Mouse (Mus musculus): ENCODE data around the gene Tcap. TPM values are rescaled to one million over a fixed set of nuclear protein-coding genes. Genes with fewer than 3 reads are reported as not detected.

Gene Tcap
- 1,000 to 10,000 TPM; 3,864 to 4,194 TPM for total RNA-seq (2021)
- long read RNA-seq, experiment 1, transcript Tcap-201 (2 exons, 948 nt), result major isoform, 5,704 of 5,963 reads
- long read RNA-seq, experiment 1, partial matches to known transcripts, result 0 of 5,963 reads
- long read RNA-seq, experiment 1, other reads (novel, unspliced or antisense), result 259 of 5,963 reads
- long read RNA-seq, experiment 2, transcript Tcap-201 (2 exons, 948 nt), result major isoform, 5,481 of 5,796 reads
- long read RNA-seq, experiment 2, partial matches to known transcripts, result 0 of 5,796 reads
- long read RNA-seq, experiment 2, other reads (novel, unspliced or antisense), result 315 of 5,796 reads

DNA sequence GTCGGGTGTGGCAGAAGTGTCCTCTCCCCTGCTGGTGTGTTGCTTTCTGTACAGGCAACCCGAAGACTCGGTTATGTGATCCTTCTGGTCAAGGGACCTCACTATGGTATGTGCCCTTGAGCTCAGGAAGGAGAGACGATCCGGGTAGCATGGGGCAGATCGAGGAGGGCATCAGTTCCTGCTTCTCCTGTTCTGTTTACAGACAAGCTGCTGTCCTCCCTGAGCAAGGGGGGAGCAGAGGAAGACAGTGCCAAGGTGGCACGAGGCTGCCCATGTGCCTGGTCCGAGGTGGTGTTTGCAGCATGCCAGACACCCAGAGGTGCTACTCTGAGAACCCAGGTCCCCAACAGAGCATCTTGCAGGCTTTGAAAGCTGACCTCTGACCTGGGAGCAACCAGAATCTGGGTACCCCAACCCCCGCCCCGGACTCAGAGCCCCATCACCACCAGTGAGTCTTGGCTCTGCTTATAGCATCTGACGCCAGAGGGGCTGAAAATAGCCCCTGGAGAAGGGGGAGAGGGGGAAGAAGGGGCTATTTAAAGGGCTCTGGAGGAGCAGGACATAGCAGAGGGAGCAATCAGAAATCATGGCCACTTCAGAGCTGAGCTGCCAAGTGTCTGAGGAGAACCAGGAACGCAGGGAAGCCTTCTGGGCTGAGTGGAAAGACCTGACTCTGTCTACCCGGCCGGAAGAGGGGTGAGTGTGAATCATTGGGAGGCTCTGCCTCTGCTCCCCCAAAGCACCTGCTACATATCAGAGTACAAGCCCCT, at the start of gene Tcap:
Gene Tcap (plus strand): TSS at position 551 of the 770 bp plus-strand sequence.
- DNase-seq (ENCODE audit: low spot score), result peak; percentile 87

DNA sequence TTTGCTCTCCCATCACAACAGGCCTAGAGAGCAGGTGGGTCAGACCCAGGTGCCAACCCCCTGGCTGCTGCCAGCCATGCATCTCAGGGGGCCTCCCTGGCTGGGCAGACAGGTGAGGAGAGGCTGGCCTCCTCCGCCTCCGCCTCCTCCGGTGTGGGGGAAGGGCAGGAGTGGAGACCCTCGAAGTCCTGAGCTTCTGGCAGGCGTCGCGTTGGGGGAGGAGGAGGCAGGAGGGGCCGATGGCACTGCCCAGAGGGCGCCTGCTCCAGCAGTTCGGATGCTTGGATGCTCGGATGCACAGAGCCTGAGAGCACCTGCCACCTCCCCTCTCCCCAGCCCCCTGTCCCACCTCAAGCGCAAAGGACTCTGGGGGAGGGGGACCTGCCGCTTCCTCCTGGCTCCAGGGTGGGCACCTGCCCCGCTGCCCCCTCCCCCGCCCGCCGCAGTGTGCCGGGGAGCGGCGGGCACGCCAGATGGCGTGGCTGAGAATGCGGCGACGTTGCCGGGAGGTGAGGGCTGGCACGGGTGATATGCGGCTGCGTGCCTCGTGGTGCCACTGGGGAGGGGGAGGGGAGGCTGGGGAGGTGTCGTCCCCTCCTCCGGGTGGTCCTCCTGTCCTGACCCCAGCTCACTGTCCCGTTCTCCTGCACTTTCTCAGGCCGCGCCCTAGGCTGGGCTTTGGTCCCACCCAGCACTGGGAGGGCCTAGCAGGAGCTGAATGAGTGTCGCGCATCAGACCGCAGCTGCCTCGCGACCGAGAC, 49.5 kb upstream of the Tcap start:
- DNase-seq (ENCODE audit: low spot score), result no peak

DNA sequence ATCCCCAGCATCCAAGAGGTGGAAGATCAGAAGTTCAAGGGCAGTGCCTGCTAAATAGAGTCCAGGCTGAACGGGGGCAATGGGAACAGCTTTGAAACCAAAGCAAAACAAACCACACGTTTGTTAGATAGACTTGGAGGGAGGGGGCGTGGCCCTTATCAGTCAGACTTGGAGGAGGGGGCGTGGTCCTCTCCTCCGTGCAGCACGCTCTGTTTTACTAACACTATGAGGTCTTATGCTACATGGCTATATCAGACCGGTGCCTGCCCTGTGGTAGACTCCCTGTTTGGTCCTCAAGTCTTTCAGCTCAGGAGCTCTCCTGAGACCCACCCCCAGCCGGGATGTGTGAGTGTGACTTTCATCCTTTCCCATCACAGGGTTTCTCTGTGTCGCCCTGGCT, 48.4 kb upstream of the Tcap start:
- no peak for DNase-seq (ENCODE audit: low spot score)

DNA sequence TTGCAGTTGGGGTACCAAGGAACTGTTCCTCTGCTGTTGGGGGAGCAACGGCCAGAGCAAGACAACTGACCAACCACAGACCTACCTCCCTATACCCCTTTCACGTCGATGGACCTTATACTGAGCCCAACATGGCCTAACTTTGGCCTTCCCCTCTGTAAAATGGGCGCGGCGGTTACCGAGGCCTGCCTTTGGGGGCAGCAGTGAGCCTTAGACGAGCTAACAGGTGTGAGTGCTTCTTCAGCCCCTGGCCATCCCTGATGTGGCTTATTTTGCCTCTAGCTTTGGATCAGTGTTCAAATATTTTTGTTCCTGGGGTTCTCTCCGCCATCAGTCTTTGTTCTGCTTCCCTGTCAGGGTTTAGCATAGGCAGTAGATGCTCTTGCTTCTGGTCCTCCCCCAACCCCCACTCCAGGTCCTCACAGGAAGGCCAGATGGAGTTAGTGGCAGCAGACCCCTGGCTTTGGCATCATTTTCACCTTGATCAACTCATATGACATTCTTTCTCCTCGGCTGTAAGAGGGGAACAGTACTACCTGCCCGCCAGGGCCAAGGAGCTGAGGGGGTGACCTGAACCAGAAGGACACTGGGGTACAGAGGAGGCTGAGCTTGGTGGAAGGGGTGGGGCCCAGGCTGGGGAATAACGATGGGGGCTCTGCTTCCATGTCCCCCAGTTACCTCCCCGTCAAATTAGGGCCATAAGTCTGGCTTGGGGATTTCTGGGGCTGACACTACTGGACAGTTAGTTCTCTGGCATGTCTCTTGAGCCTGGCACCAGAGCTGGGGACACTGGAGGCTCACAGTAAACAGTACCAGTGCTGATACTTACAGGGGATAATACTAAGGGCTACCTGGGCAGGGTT, 47.1 kb upstream of the Tcap start:
- no peak for DNase-seq (ENCODE audit: low spot score)

DNA sequence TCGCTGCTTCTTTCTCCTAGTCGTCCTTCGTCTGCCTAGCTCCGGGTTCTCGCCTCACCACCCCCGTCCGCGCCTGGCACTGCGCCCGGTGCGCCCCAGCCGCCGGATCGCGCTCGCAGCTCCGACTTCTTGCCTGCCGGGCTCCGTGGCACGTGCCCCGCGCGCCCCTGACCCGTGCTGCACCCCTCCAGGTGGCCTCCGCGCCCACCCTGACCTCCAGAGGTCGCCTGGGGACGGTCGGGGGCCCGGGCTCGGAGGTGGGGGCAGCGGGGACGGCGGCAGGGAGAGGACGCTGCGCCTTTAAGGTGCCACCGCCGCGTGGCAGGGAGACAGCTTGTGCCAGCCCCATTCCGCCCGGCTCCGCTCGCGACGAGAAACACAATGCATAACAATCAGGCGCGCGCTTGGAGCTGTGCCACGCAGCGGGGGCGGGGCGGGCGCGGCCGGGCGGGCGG, 45.1 kb upstream of the Tcap start:
- DNase-seq (ENCODE audit: low spot score), result no peak

DNA sequence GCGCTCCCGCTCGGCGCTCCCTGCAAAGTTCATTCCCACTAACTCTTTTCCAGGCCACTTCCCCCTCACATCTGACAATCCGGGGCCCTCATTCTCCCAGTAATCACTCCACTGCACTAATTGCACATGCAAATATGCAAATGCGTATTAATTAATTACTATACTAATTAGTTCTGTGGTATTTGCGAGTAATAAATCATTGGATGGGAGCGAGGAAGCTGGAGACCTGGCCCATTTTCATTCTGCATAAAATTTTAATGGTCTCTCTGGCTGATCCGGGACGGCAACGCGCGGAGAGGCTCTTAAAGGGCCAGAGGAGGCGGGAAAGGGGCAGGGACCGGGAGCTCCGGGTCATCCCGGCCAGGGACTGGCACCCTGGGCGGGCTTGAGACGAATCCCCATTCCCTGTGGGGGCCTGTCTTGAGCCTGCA, 44.5 kb upstream of the Tcap start:
- no peak for DNase-seq (ENCODE audit: low spot score)

DNA sequence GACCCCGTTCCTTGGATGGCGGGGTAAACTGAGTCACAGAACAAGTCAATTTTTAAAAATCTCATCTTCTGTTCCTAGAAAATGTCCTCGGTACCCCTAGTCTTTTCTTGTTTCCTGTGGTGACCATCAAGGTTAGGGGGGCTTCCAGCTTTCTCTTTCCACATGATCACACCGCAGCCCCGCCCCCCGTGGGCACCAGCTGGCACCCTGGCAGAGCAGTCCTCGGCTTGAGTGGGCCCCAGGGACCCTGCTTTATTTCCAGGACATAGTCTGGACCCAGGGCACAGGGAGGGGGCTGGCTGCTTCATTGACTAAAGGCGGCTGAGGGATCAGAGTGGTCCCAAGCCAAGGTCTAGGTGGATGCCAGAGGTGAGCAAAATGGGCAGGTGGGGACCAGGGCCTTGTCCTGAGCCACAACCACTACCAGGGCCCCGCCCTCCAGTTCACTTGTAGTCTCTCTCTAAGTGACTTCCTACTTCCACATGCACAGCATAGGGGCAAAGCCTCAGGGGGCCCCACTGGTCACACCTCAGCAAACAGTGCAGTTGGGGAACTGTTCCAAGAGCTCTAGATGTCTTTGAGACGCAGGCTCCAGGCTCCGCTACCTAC, 43.8 kb upstream of the Tcap start:
- no peak for DNase-seq (ENCODE audit: low spot score)

DNA sequence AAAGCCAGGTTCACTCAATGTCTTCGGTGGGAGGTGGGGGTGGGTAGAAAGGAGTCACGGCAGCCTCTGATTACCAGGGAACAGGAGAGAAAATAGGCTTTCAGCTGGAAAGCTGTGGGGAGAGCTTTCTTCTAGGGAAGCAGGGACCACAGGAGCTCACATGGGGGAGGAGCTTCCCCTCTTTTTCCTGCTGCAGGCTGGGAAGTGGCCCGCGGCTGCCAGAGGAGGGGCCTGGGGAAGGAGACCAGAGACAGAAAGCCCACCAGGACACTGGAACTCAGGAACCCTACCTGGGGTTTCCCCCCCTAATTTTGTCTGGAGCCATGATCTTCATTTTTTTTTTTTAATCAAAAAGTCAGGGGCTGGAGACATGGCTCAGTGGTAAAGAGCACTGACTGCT, 43.0 kb upstream of the Tcap start:
- DNase-seq (ENCODE audit: low spot score), result no peak

DNA sequence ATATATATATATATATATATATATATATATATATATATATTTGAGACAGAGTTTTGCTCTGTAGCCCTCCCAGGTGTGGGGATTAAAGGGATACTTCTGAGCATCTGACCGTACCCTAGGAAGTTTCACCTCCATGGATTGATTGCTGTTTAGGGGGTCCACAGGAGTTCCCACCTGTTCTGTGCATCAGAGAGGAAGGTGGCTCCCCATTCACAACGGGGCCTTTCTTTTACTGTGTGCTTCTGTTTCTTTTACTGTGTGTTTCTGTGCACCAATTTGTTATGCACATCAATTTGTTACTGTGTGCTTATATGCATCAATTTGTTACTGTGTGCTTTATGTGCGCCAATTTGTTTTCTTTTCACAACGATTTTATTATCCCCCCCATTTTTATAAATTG, 42.4 kb upstream of the Tcap start:
- DNase-seq (ENCODE audit: low spot score), result no peak

DNA sequence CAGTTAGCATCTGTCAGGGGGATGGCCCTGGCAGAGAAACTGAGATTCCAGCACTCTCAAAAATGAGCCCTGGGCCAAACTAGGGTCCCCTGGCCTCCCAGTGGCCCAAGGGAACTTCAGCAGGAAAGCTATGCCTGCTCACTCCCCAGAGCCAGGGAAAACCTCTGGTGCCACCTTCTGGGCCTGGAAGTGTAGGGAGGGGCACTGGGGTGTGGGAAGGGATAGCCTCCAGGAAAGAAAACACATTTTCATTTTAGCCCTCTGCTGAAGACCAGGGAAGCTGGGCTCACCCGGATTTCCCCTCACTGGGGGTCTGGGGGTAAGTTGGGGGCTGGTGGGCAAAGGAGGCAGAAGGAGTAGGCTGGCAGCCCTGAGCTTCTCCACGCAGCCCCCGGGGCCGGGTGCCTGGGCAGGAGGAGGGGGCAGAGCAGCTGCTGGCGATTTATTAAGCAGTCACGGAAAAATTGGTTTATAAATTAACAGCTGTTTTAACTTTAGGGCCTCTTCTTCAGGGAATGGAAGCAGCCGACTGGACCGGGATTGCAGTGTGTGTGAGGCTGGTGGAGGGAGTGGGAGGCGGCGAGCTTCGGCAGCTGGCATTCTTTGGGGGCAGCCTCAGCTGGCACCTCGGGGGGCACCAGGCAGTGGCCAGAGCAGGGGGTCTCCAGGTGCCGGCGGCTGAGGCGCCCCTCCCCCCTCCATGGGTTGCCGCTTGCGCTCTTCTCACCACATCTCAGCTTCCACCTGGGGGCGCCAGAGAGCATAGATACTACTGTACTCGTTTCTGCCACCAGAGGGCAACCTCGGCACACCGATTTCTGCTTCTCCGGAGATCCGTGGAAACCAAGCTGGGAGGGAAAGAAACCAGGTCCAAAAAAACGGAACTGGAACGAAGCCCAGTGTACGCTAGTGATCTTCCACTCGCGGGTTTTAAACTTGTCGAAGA, 41.3 kb upstream of the Tcap start:
- peak; percentile 95 for DNase-seq (ENCODE audit: low spot score)

DNA sequence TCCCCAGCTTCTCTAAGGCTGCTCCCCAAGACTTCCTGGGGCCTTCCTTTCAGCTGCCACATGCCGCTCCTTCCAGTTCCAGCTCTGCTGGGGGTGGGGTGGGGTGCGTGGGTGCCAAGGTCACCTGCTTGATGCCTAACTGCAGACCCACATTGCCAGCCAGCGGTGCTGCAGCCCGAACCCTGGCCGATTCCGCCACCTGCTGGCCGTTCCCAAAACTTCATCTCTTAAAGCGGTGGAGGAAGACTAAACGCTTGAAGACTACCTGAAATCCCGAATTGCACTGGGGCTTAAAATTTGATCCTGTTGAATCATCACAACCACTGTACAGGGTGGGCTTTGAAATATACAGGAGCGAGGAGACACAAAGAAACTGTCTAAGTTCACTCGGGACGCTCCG, 38.4 kb upstream of the Tcap start:
- DNase-seq (ENCODE audit: low spot score), result peak; percentile 72

DNA sequence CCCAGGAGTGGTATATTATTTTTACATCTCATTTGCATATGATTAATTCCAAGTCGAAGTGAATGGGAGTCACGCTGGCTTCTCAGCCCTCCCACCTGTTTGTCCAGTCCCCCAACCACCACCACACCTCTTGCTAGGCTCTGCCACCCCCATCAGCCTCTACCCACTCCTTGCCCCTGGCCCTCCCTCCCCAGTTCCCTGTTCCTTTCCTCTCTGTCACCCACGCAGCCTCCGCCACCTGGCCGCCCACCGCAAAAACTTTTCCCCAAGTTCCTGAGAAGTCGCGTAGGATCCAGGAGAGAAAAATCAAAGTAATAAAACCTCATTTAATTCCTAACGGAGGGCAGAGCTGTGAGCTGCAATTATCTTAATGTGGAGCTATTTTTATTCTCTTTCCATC, 37.4 kb upstream of the Tcap start:
- no peak for DNase-seq (ENCODE audit: low spot score)

DNA sequence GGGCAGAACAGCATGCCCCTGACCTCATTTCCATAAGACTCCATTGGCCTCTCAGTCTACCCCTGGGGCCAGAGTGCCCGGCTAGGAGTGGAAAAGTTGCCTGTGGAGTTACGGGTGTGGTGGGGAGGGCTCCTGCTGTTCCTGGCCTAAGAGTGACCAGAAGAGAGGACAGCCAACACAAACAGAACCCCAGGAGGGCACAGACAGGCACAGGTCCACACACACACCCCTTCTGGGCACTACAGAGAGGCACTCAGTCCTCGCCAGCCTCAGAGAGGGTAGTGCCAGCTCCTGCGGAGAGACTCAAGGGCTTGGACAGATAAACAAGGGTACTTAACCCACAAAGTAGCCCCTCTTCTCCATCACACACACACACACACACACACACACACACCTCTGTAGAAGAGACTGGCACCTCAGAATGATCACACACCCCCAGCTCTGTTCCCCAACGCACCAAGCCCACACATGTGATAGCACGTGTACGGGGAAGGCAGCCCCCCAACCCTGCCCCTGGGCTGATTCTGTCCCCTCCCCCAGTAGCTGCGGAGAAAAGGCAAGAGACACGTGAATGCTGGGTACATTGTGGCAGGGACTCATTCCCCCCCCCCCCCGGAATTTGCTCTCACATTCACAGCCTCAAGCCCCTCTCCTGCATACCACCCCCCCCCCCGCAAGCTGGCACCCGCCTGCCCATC, 36.1 kb upstream of the Tcap start:
- DNase-seq (ENCODE audit: low spot score), result no peak

DNA sequence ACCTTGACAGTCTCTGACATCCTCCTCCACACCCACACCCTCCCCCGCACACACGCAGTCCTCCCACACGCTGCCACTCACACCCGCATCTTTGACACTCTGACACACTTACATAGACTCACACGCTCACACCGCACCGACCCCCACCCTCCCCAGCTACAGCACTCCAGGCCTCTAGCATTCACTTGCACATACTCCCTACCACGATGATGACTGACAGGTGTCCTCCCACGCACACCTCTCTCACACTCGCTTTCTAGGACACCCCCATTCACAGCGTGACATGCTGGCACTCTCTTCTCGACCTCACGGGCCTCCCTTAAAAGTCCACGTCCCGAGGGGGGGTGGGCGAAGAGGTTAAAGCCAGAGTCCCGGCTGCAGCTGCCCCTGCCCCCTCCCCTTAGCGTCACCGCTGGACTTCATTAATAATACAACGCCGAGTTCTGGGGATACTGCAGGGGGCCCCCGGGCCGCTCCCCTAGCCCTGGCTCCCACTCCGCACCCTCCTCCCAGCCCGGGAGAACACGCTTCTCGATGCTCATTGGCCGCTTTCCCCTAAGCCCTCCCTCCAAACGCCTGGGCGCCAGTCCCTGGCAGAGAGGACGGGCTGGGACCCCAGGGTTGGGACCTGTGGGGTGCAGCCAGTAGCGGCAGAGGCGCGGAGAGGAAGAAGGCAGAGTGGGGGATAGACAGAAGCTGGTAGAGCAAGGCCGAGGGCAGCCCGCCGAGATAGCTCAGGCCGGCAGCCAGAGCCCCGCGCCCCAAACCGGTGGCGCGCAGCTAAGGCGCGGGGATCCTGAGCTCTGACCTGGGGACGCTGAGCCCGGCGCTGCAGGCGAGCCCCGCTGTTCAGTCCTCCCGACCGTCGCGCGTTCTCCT, 35.3 kb upstream of the Tcap start, which contains the start of gene Ppp1r1b:
Gene Ppp1r1b (plus strand): TSS at position 322 of the 879 bp plus-strand sequence.
- peak; percentile 37 for DNase-seq (ENCODE audit: low spot score)

DNA sequence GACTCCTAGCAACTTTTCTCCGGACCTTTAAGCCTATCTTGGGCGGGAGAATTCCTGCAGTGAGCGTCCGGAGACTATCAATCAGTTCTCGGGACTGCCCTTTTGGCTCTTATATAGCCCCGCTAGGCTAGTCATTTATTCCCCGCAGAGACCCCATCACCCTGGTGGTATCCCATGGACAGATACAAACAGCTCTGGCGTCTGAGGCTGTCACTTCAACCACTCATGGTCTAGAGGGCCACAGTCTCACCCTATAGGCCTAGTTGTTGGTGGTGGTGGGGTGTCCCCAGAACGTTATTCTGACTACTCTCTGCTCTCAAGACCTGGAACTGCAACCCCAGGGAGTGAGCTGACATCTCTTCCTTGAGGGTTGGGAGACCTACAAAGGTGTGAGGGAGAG, 34.3 kb upstream of the Tcap start:
- no peak for DNase-seq (ENCODE audit: low spot score)

DNA sequence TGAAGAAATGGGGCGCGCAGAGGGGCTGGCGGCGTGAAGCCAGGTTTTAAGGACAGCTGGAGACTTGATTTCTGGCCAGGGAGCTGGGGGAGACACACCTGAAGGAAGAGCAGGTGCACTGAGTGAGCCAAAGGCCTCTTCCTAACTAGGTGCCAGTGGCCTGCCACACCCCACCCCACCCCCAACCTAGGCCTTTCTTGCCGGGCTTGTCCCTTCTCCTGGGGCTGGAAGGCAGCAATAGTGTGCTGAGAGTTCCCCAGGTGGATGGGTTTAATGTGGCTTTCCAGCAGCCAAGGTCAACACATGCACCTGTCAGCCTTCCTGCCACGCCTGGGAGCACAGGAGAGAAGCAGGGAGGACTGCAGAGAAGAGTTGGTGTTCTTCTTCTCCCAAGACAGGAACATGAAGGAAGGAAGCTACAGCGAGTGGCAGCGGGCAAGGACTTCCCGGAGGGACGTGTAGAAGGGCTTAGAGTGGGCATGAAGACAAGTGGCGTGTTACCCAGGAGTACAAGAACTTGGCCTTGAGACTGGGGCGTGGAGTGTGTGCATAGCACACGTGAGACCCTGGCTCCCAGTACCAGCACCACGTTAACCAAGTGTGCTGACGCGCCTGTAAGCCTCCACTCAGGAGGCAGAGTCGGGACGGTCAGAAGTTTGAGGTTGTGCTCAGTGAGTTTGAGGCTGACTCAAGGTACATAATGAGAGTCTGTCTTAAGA, 31.2 kb upstream of the Tcap start:
- DNase-seq (ENCODE audit: low spot score), result no peak

DNA sequence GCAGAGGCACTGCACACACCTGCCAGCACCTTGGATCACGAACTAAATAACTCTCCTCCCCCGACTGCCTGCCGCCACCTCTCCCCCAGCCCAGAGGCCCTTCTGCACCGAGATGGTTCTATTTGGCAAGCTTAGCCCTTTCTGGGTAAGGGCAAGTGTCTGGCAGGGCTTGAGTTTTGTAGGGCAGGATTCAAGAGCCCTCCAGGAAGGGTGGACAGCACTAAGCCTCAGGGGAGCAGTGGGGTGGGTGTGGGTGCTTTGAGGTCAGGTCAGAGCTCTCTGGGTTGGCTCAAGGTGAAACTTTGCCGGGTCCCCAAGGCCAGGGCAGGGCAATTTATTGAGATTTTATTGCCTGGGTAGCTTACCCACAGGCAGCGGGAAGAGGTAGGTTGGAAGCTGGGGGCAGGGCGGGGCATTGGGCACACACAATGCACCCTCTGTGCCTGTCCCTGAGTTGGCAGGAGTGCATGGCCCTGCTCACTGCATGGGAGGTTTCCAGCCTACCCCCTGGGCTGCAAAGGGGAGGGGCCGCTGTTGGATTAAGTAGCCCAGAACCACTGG, 29.9 kb upstream of the Tcap start:
- DNase-seq (ENCODE audit: low spot score), result no peak
